Mouse (Mus musculus) activated CD4-positive, CD25-positive, alpha-beta regulatory T cell, adult 9 weeks (primary cell): Measurements from ENCODE around the gene Kremen2. TPM values are rescaled to one million over a fixed set of nuclear protein-coding genes. Genes with fewer than 3 reads are reported as not detected.

Experiments used
- polyA plus RNA-seq: library from polyadenylated mRNA; unstranded; fragments of 100-300 nt; shearing (Covaris generic); gene quantifications from one replicate; pipeline ENCODE4 v1.2.1, GENCODE M21; 2017

Kremen2 gene
- 5.7 TPM for polyA plus RNA-seq

GRCm38 (mm10) chr17:23745301-23746251 lies at the start of gene Kremen2:
Gene Kremen2 (minus strand): TSS chr17:23745833.

GRCm38 (mm10) chr17:23790269-23791078 lies 44.8 kb upstream of the Kremen2 start, which contains the start of gene Srrm2:
Gene Srrm2 (plus strand): TSS chr17:23790532.

GRCm38 (mm10) chr17:23785561-23786471 lies 40.2 kb upstream of the Kremen2 start, which contains the start of gene Flywch2:
Gene Flywch2 (minus strand): TSS chr17:23786081.

DNA sequence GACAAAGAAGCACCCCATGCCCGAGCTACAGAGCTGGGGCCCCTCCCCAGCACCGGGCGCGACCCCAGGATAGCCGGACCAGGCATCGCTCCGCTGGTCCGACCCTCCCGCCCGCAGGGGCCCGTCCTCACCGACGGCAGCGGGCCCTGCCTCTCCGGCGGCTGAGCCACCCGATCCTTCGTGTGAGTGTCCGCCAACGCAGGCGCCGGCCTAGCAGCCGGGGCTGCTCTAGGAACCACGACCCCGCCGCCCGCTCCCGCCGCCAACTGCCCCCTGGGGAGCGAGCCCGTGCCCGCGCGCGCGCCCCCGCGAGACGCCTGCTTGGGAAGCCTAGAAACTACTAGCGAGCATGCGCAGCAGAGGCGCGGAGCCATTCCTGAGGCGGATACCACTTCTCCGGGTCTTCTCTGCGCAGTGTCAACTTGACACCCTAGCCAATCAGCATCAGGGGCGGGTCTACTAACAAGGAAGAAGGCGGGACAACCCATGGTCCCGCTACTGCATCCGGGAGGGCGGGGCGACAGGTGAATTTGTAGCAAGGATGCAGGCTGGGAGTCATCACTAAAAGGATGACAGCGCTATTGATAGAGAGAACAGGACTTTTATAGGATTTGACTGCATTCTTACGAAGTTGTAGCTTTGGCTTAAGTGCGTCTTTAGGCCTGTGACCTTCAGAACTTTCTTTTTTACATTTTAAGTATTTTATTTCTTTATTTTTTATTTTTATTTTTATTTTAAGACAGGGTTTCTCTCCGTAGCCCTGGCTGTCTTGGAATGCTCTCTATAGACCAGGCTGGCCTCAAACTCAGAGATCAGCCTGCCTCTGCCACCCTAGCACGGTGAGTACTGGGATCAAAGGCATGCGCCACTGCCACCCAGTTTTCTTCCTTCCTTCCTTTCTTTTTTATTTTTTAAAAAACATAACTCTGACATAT lies 25.9 kb upstream of the Kremen2 start, which contains the start of gene Flywch1:
Flywch1 (minus strand) TSS at position 319 of the 935 bp plus-strand sequence.

DNA sequence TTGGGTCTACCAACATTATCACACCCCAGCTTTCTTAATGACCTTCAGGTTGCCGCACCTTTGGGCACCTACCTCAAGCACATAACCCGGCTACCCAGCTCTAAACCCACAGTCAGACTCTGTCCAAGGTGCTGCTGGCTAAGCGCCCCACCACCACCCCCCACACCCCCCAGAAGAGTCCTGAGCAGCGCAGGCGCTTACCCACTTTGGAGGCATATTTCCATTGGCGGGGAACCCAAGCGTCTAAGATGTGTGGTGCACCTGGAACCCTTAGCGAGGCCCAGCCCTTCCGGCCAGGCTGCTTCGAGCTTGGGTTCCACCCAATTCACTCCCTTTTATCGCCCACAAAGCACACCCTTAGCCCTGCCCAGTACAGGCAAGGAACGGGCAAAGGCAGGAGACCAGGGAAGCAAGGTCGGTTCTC lies 5.0 kb downstream of the Kremen2 start, which contains the start of gene Paqr4:
Paqr4 (minus strand) TSS at position 270 of the 424 bp plus-strand sequence.

DNA sequence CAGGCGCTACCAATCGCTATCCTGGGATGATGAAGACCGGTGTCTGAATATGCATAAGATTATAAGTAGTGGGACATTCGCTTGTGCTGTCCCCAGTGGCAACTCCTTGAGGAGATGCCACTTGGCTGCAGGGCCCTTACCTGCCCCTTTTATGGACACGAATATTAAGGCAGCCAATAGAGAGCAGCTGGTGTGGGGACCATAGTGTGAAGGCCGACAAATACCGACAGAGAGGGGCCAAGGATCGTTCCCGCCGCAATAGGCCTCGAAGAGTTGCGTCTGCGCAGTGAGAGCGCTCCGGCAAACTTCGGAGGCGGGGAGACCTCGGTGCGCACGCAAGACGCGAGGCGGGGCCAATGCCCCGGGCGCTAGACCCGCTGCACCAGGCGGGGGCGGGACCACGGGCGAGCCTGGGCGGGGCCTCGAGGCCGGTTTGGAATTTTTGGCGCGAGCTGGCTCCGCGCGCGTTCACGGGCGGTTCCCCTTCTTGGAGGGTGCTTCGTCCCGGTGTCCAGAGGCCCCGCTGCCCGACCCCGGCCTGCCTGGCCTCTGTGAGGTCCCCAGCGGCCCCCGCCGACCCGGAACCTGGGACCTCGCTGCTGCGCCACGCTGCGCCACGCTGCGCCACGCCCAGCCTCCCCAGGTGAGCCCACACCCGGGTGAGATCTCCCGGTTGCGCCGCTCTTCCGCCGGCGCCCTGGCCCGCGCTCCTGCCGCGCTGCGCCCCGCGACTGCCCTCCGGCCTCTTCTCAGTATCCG lies 19.5 kb downstream of the Kremen2 start, which contains the start of gene Pkmyt1:
Pkmyt1 (plus strand) TSS at position 338 of the 759 bp plus-strand sequence.

DNA sequence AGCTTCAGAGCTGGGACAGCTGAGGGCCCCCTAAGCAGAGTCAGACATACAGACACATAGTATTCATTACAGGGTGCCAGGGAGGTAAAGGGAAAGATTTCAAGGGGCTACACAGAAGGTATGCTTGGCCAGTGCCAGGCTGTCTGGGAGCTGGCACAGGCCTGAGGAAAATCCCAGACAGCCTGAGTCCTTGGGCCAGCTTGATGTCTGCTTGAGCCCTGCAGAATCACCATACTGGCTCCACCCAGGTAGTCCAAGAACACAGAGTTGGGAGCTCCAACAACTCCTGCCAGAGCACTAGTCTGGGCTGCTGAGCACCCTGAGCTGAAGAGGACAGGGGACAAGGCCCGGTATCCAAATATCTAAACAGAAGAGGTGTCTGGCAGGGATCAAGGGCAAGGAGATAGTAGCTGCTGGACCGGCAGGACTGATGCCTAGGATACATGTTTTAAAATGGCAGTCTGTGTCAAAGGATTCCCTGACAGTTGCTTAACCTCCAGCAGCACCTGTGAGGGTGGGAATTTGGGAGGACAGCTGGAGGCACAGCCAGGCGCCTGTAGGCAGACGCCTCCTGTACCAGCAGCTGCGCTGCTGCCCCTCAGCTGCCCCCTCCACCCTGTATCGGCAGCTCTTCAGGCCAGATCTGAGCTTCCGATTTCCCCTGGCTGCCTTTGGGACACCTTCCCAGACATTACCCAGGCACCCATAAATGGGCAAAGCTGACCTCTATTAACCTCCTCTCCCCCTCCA lies 23.1 kb downstream of the Kremen2 start, which contains the start of gene 1520401A03Rik:
1520401A03Rik (minus strand) TSS at position 408 of the 750 bp plus-strand sequence.

Other genes with a start within 250 kb of the Kremen2 start
- 14.2 TPM for gene Zfp213, start 181.6 kb downstream of the Kremen2 start, polyA plus RNA-seq
- gene Zfp13, start 146.3 kb downstream of the Kremen2 start, polyA plus RNA-seq: not detected
- 0.89 TPM for gene Zscan10, start 145.0 kb downstream of the Kremen2 start, polyA plus RNA-seq
- gene Mmp25, start 100.6 kb downstream of the Kremen2 start, polyA plus RNA-seq: 0.60 TPM
- not detected for gene Bicdl2, start 85.3 kb downstream of the Kremen2 start, polyA plus RNA-seq
- 64.9 TPM for gene Hcfc1r1, start 72.2 kb downstream of the Kremen2 start, polyA plus RNA-seq
- gene Thoc6, start 72.0 kb downstream of the Kremen2 start, polyA plus RNA-seq: 31.2 TPM
- gene Tnfrsf12a, start 68.4 kb downstream of the Kremen2 start, polyA plus RNA-seq: 6.5 TPM
- not detected for gene Cldn6, start 66.6 kb downstream of the Kremen2 start, polyA plus RNA-seq
- gene Cldn9, start 61.8 kb downstream of the Kremen2 start, polyA plus RNA-seq: not detected
- gene 1520401A03Rik, start 23.1 kb downstream of the Kremen2 start, polyA plus RNA-seq: not detected
- 19.9 TPM for gene Pkmyt1, start 19.5 kb downstream of the Kremen2 start, polyA plus RNA-seq
- 8.8 TPM for gene Paqr4, start 5.0 kb downstream of the Kremen2 start, polyA plus RNA-seq
- gene Flywch1, start 25.8 kb upstream of the Kremen2 start, polyA plus RNA-seq: 31.6 TPM
- 4.9 TPM for gene Flywch2, start 40.2 kb upstream of the Kremen2 start, polyA plus RNA-seq
- 454 TPM for gene Srrm2, start 44.7 kb upstream of the Kremen2 start, polyA plus RNA-seq
- gene Elob, start 83.3 kb upstream of the Kremen2 start, polyA plus RNA-seq: 708 TPM
- gene Prss33, start 90.2 kb upstream of the Kremen2 start, polyA plus RNA-seq: 0.49 TPM
- not detected for gene Prss32, start 98.0 kb upstream of the Kremen2 start, polyA plus RNA-seq
- gene Prss41, start 98.3 kb upstream of the Kremen2 start, polyA plus RNA-seq: 5.6 TPM
- gene Prss21, start 122.2 kb upstream of the Kremen2 start, polyA plus RNA-seq: not detected
- gene Dcpp1, start 135.0 kb upstream of the Kremen2 start, polyA plus RNA-seq: not detected
- gene Dcpp2, start 135.0 kb upstream of the Kremen2 start, polyA plus RNA-seq: not detected
- gene Dcpp3, start 171.6 kb upstream of the Kremen2 start, polyA plus RNA-seq: not detected
- not detected for gene Sbp, start 195.8 kb upstream of the Kremen2 start, polyA plus RNA-seq
- gene Sbpl, start 209.4 kb upstream of the Kremen2 start, polyA plus RNA-seq: not detected
- 0.61 TPM for gene Prss30, start 234.7 kb upstream of the Kremen2 start, polyA plus RNA-seq